Mouse (Mus musculus) adrenal gland (tissue): ENCODE data around the gene Rpl29.

ENCODE experiments used
- intact Hi-C: fragments of 180-260 bp; cut with DNase I; formaldehyde crosslinking; loops from one replicate; pipeline ENCODE4 v1.15.1; 2025

Gene Rpl29

GRCm38 (mm10) chr9:106453271-106454070 is 24.2 kb downstream of the Rpl29 start, which contains the start of gene Pcbp4:
Pcbp4 (plus strand) TSS chr9:106453291.
- intact Hi-C loops = no loop called here

GRCm38 (mm10) chr9:106454071-106454761 is 25.0 kb downstream of the Rpl29 start:
- intact Hi-C loops = no loop called here

GRCm38 (mm10) chr9:106454888-106455681 is 25.8 kb downstream of the Rpl29 start:
- intact Hi-C loops = no loop called here

DNA sequence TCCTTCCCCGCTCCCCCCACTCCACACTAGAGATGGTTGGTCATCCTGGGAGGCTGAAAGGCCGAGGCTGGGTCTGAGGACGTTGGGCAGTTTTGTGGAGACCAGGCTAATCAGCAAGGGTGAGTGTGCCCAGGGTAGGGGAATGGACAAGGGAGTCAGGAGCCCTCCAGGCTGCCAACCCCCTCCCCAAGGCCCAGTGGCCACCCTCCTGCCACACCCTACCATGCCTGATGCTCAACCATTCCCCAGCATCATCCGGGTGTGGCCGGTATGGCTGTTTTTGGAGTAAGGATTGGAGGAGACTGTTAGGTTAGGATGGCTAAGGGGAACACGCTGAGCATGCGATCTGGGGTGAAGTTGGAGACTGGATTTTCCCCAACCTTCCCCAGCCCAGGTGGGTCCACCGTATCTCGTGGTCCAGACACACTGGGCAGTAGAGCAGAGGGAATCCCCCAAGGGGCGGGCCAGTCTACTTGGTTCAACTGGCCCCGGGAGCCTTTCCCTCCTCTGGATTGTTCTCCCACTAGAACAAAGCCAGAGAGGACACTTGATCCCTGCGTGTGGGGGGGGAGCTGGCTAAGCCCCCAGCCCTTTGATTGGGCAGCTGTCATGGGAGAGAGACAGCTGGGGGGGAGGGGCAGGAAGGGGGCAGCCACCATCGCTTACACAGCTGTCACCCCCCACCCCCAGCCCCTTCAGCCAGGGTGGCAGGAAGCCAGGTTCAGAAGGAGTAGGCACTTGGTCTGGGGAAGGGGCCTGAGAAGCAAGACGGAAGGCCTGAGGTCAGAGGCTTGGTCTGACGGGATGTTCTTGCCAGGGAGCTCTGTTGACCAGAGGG is 27.3 kb downstream of the Rpl29 start:
- intact Hi-C loops = no loop called here

GRCm38 (mm10) chr9:106457163-106457559 is 27.9 kb downstream of the Rpl29 start:
- intact Hi-C loops = no loop called here

GRCm38 (mm10) chr9:106457920-106458319 is 28.7 kb downstream of the Rpl29 start:
- intact Hi-C loops = no loop called here

GRCm38 (mm10) chr9:106459946-106460345 is 30.7 kb downstream of the Rpl29 start:
- intact Hi-C loops = no loop called here

- intact Hi-C loops = no loop called here
Observed at GRCm38 (mm10) chr9:106460401-106461025, 31.3 kb downstream of the Rpl29 start.

- intact Hi-C loops = no loop called here
Observed at GRCm38 (mm10) chr9:106461026-106461415, 31.8 kb downstream of the Rpl29 start.

DNA sequence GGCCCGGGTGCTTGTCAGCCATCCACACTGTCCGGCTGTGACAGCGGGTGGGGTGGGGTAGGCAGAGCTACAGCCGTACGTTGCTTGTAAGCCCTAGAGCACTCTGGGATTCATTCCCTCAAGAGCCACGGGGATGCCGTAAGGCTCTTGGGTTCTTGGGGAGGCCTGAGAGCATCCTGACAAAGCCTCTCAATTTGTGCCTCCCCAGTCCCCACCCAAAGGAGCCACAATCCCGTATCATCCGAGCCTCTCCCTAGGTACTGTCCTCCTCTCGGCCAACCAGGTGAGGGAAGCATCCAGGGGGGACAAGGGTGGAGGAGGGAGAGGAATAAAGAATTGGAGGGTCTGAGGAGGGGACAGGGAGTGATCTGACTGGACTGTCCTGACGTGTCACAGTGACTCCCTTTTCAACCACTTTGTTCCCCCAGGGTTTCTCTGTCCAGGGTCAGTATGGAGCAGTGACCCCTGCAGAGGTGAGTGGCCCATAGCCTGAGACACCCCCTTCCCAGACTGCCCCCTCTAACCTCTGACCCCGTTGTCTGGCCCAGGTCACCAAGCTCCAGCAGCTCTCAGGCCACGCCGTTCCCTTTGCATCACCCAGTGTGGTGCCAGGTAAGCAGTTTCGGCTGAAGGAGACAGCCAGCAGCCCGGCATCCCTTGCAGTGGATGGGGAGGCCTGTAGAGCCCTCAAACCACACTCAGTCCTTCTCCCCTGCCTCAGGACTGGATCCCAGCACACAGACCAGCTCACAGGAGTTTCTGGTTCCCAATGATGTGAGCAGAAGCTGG is 32.6 kb downstream of the Rpl29 start:
- intact Hi-C loops = no loop called here

- intact Hi-C loops = no loop called here
Observed at GRCm38 (mm10) chr9:106462430-106462800, 33.2 kb downstream of the Rpl29 start.

DNA sequence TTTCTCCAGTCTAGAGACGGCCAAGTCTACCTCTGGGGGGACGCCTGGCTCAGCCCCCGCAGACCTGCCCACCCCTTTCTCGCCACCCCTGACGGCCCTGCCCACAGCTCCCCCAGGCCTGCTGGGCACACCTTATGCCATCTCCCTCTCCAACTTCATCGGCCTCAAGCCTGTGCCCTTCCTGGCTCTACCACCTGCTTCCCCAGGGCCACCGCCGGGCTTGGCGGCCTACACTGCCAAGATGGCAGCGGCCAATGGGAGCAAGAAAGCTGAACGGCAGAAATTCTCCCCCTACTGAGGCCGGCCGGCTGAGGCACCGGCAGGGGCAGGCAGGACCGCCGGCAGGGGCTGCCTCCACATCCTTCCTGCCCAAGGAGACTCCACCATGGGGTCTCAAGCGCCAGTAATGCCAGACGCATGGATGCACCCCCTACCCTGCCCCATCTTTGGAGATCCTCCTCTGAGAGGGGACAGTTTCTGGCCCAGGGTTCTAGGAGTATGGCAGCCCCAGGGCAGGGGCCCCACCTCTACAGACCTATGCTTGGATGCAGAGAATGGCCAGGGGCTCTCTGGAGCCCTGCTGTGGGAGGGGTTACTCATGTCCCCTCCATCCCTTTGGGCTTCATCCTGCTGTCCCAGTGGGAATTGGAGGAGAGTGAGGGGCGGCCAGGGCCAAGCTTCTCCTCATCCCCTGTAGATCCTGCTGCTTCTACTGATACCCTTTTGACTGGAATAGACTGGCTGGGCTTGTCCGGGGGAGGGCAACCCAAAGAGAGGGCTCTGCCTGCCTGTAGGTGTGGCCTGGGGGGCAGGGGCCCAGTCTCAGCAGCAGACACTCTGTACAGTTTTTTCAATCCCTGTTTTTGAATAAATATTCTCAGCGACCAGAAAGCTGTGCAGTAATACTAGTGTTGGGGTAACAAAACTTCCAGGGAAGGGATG is 34.1 kb downstream of the Rpl29 start:
- intact Hi-C loops = no loop called here

DNA sequence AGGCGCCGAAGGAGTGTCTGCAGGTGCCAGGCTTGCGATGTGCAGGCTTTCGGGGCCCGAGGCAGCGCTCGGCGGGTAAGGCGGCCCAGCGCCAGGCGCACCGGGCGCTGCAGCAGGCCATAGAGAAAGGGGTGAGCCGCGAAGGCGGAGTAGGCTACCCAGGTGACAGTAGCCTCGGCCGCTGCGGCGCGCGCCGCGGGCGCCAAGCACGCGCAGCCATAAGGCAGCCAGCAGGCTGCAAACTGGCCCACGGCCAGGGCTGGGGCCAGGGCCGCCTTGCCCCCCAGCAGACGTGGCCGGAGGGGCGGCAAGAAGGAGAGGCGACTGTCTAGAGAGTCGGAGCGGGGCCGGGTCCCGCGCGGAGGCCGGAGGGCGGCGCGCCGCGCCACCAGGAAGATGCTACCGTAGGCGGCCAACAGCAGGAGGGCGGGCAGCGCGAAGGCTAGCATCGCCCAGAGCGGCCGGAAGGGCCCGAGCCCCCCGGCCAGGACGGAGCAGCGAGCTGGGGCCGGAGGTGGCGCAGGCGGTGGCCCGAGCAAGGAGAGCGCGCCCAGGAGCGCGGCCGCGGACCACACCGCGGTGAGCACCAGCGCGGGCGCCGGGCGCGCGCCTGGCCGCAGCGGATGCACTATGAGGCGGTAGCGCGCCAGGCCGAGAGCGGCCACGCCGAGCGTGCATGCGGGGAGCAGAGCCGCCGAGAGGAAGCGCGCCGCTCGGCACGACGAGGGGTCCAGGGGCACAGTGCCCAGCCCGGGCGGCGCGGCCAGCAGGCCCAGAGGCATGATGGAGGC is 35.7 kb downstream of the Rpl29 start:
- intact Hi-C loops = no loop called here

- intact Hi-C loops = no loop called here
Observed at GRCm38 (mm10) chr9:106465571-106466200, 36.4 kb downstream of the Rpl29 start, which contains the start of gene Gpr62. Gpr62 (minus strand) TSS chr9:106465938.

DNA sequence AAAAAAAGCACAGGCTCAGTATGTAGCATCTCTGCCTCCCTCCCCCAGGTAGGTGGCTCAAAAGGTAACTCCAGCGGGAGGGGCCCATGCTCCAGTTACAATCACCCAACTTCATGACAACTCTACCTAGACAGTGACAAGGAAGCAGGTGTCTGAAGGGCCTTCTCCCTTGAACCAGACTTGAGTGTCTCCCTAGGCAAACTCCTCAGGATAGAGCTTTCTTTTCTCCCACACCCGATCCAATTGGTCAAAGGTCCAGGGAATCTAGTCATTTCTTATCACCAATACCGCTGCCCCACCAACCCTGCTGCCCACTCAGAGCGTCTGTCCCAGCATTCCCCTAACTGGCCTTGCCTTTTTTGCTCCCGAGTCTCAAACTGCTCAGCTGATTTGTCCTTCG is 37.5 kb downstream of the Rpl29 start:
- intact Hi-C loops = no loop called here

DNA sequence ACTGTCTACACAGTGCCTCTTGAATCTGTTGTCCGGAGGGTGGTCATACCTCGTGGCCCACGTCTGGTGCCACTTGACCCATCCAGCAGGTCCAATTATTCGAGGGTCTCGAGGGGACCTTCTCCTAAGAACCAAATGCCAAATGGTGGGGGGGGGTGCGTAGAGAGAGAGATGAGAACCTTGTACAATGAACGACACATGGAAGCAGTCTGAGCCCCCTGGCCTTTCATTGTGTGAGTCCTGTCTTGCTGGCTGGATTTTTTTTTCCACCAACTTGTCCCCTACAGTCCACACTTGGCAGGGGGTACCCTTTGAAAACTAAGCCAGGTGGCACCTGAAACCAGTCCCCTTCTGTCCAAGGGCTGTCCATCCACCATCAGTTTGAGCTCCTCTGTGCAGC is 38.5 kb downstream of the Rpl29 start:
- intact Hi-C loops = no loop called here

GRCm38 (mm10) chr9:106469317-106469716 is 40.1 kb downstream of the Rpl29 start:
- intact Hi-C loops = no loop called here
